15 mouse cellular contexts compared by ENCODE assay signal in the genomic region with DNA sequence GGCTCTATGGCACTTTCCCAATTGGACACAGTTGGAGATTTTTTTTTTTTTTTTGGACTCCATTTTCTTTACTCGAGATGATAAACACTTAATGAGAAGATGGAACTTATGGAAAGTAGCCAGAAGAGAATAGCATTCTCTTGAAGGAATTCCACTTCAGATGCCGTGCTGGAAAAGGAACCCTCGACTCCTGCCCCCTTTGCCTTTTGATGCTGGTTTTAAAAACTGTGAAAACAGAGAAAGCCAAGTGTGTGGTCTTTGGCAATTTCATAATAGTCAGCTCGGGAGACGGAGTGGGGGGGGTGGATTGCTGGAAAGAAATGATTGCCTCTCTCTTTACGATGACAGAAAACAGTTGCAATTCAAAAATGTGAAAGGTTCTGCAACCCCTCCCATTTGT.
DNase-seq lines count a peak whose midpoint lies in the region; ATAC-seq and TF ChIP-seq lines count a peak whose summit lies in the region.
"Had no signal": no experiment of that assay in that cellular context is flagged by ENCODE, and none has a peak within 500 bp of the region (broad histone marks: within the 10 kb centered on the region; RNA-seq: fewer than 3 reads in every experiment).

No protein-coding gene starts in this region.

- no peak overlapping the region for H3K27ac ChIP-seq in lung, postnatal 0 days (ENCODE audit: low read length)
- peak overlapping the region; percentile 75 for H3K27ac ChIP-seq in limb, embryonic 10.5 days
- H3K27ac ChIP-seq in stomach, embryonic 16.5 days (ENCODE audit: low read length): peak overlapping the region; percentile 65; the same call in 1 of the 2 replicates
- no peak overlapping the region for H3K27ac ChIP-seq in midbrain, embryonic 16.5 days (ENCODE audit: low read length)
- H3K27ac ChIP-seq: liver, embryonic 14.5 days had no signal

- DNase-seq in heart, postnatal 4 days: peak; percentile 15
- DNase-seq in heart, postnatal 25 days (ENCODE audit: low spot score): no peak
- peak; percentile 37 for DNase-seq in lung, postnatal 0 days (ENCODE audit: low spot score)
- no peak for DNase-seq in lung, postnatal 25 days (ENCODE audit: low spot score)
- no peak for DNase-seq in limb, embryonic 10.5 days (ENCODE audit: low spot score)
- no peak for DNase-seq in ovary, postnatal 14 days (ENCODE audit: low spot score)
- DNase-seq: adrenal gland, postnatal 10 days; cerebellum, adult 9-10 months; heart, postnatal 10 days; kidney, adult 8-10 months; right cerebral cortex, postnatal 14 days had no signal

- H3K36me3 ChIP-seq in lung, postnatal 0 days (ENCODE audit: insufficient read depth, low read length): no peaks in the 10 kb centered on the region
- no peaks in the 10 kb centered on the region for H3K36me3 ChIP-seq in limb, embryonic 10.5 days
- no peaks in the 10 kb centered on the region for H3K36me3 ChIP-seq in stomach, embryonic 16.5 days (ENCODE audit: control insufficient read depth, insufficient read depth, low read length)
- H3K36me3 ChIP-seq in midbrain, embryonic 16.5 days (ENCODE audit: control insufficient read depth, insufficient read depth, low read length): no peaks in the 10 kb centered on the region
- H3K36me3 ChIP-seq: G1E had no signal

- H3K27me3 ChIP-seq in lung, postnatal 0 days (replicated peaks; ENCODE audit: insufficient read depth, low read length): no peaks in the 10 kb centered on the region
- no peaks in the 10 kb centered on the region for H3K27me3 ChIP-seq in limb, embryonic 10.5 days (ENCODE audit: low read depth, poor library complexity, severe bottlenecking)
- H3K27me3 ChIP-seq in stomach, embryonic 16.5 days (ENCODE audit: control insufficient read depth, insufficient read depth, low read length): no peaks in the 10 kb centered on the region
- no peaks in the 10 kb centered on the region for H3K27me3 ChIP-seq in midbrain, embryonic 16.5 days (ENCODE audit: control insufficient read depth, insufficient read depth, low read depth, low read length)

- no peak for ATAC-seq in lung, postnatal 0 days
- peak; percentile 42; the same call in 1 of the 2 replicates for ATAC-seq in stomach, embryonic 16.5 days (ENCODE audit: insufficient read depth, low FRiP score)
- no peak for ATAC-seq in midbrain, embryonic 16.5 days

- TF ChIP-seq EP300 in lung, postnatal 0 days (IDR thresholded peaks at IDR 0.05): no peak

- 21% methylated on average over 6 of the region's 6 CpGs for WGBS in lung, postnatal 0 days
- WGBS in limb, embryonic 10.5 days: 54% methylated on average over 6 of the region's 6 CpGs
- WGBS in stomach, embryonic 16.5 days: 32% methylated on average over 6 of the region's 6 CpGs
- WGBS in midbrain, embryonic 16.5 days: 15% methylated on average over 6 of the region's 6 CpGs

- no peak for TF ChIP-seq CTCF in lung, postnatal 0 days (IDR thresholded peaks at IDR 0.05)

- no peaks in the 10 kb centered on the region for H3K9me3 ChIP-seq in lung, postnatal 0 days (ENCODE audit: low read length)
- H3K9me3 ChIP-seq in limb, embryonic 10.5 days (replicated peaks): no peaks in the 10 kb centered on the region
- no peaks in the 10 kb centered on the region for H3K9me3 ChIP-seq in stomach, embryonic 16.5 days (replicated peaks; ENCODE audit: control insufficient read depth, low read length)
- no peaks in the 10 kb centered on the region for H3K9me3 ChIP-seq in midbrain, embryonic 16.5 days (replicated peaks; ENCODE audit: control insufficient read depth, low read length, poor library complexity, severe bottlenecking)

- H3K4me1 ChIP-seq in lung, postnatal 0 days (ENCODE audit: insufficient read depth, low read depth, low read length): no peaks in the 10 kb centered on the region
- H3K4me1 ChIP-seq in limb, embryonic 10.5 days: peaks cover 29% of the 10 kb centered on the region
- H3K4me1 ChIP-seq in stomach, embryonic 16.5 days (ENCODE audit: control insufficient read depth, insufficient read depth, low read length): no peaks in the 10 kb centered on the region; the same call in 1 of the 2 replicates
- 0 out of 2 replicates have a peak, but pooled peaks cover 7% of the 10 kb centered on the region for H3K4me1 ChIP-seq in midbrain, embryonic 16.5 days (ENCODE audit: control insufficient read depth, insufficient read depth, low read length)

- H3K9ac ChIP-seq in lung, postnatal 0 days (replicated peaks; ENCODE audit: low read depth): no peak overlapping the region
- H3K9ac ChIP-seq in stomach, embryonic 16.5 days (ENCODE audit: low read length): no peak overlapping the region
- H3K9ac ChIP-seq in midbrain, embryonic 16.5 days (ENCODE audit: low read depth, low read length): no peak overlapping the region
- H3K9ac ChIP-seq: liver, embryonic 14.5 days had no signal

- 0 out of 2 replicates have a peak overlapping the region, but pooled peaks have one; percentile 17 for H3K4me2 ChIP-seq in lung, postnatal 0 days (replicated peaks; ENCODE audit: low read depth, low read length)
- no peak overlapping the region; the same call in 1 of the 2 replicates for H3K4me2 ChIP-seq in stomach, embryonic 16.5 days (ENCODE audit: low read depth, low read length)
- H3K4me2 ChIP-seq in midbrain, embryonic 16.5 days (ENCODE audit: low read length): no peak overlapping the region

- H3K4me3 ChIP-seq in lung, postnatal 0 days (ENCODE audit: low read depth, low read length): no peak overlapping the region
- no peak overlapping the region; the same call in 1 of the 2 replicates for H3K4me3 ChIP-seq in limb, embryonic 10.5 days
- H3K4me3 ChIP-seq in stomach, embryonic 16.5 days (replicated peaks; ENCODE audit: low read length): no peak overlapping the region
- H3K4me3 ChIP-seq in midbrain, embryonic 16.5 days (ENCODE audit: low read depth, low read length): no peak overlapping the region

- intact Hi-C loops in heart, postnatal 25 days (cut with DNase I): no loop called here

Comparison
In these comparisons a context has a peak if more than half of its experiments do, and no peak if none do; other contexts are left out.
1. DNase-seq: peak in heart, postnatal 4 days (single experiment) and lung, postnatal 0 days (single experiment); none in heart, postnatal 25 days (single experiment), lung, postnatal 25 days (single experiment), limb, embryonic 10.5 days (single experiment) and ovary, postnatal 14 days (single experiment).
2. H3K27ac ChIP-seq: peak in limb, embryonic 10.5 days (single experiment) and stomach, embryonic 16.5 days (single experiment); none in lung, postnatal 0 days (single experiment) and midbrain, embryonic 16.5 days (single experiment).